Mouse (Mus musculus) megakaryocyte progenitor cell, adult 5-6 weeks (primary cell): Measurements from ENCODE around the gene Gm42417. TPM values are rescaled to one million over a fixed set of nuclear protein-coding genes. Genes with fewer than 3 reads are reported as not detected.

Experiments
- ATAC-seq: replicated peaks from 2 replicates; pipeline ENCODE4 v1.8.0; 2016; ENCODE audit warnings: mild to moderate bottlenecking, moderate TSS enrichment, inconsistent platforms; ENCODE audit not compliant: poor library complexity
- total RNA-seq, 2 experiments: library from RNA; stranded (forward) in 1 of 2; stranded (reverse) in 1 of 2; fragments of 157-497, 149-512 nt in 1 of 2; fragments of 200-1000 nt in 1 of 2; gene quantifications; 2 replicates each; pipeline versions ENCODE4 v1.2.3 to v1.2.4; 2015 to 2017

The Gm42417 gene
- total RNA-seq, 2 experiments from 2014 or later: 0.62 TPM; not detected in 1

- no peak for ATAC-seq
Observed at GRCm38 (mm10) chr1:36523332-36524013, 15.8 kb downstream of the Gm42417 start.

GRCm38 (mm10) chr1:36522210-36522609, 17.0 kb downstream of the Gm42417 start:
- no peak for ATAC-seq

GRCm38 (mm10) chr1:36519626-36520025, 19.6 kb downstream of the Gm42417 start:
- no peak for ATAC-seq

- no peak for ATAC-seq
Observed at GRCm38 (mm10) chr1:36518259-36518658, 21.0 kb downstream of the Gm42417 start.

GRCm38 (mm10) chr1:36513718-36514117, 25.5 kb downstream of the Gm42417 start:
- peak; percentile 47; the same call in 1 of the 2 replicates for ATAC-seq

- no peak for ATAC-seq
Observed at GRCm38 (mm10) chr1:36513310-36513709, 25.9 kb downstream of the Gm42417 start.

- ATAC-seq: no peak
Observed at GRCm38 (mm10) chr1:36512966-36513280, 26.3 kb downstream of the Gm42417 start.

GRCm38 (mm10) chr1:36512089-36512965, 26.9 kb downstream of the Gm42417 start:
- no peak for ATAC-seq

GRCm38 (mm10) chr1:36511289-36512021, 27.8 kb downstream of the Gm42417 start, which contains the start of gene Cnnm3:
Gene Cnnm3, plus strand, starts transcription at chr1:36511867.
- ATAC-seq: peak; percentile 88

GRCm38 (mm10) chr1:36508238-36508637, 31.0 kb downstream of the Gm42417 start:
- ATAC-seq: peak; percentile 46

GRCm38 (mm10) chr1:36501261-36501660, 38.0 kb downstream of the Gm42417 start:
- ATAC-seq: peak; percentile 92

- ATAC-seq: no peak
Observed at GRCm38 (mm10) chr1:36497312-36497711, 41.9 kb downstream of the Gm42417 start.

- ATAC-seq: no peak
Observed at GRCm38 (mm10) chr1:36496719-36497118, 42.5 kb downstream of the Gm42417 start.

GRCm38 (mm10) chr1:36493299-36493698, 45.9 kb downstream of the Gm42417 start:
- no peak for ATAC-seq

- peak; percentile 37; the same call in 1 of the 2 replicates for ATAC-seq
Observed at GRCm38 (mm10) chr1:36492416-36493139, 46.7 kb downstream of the Gm42417 start.

GRCm38 (mm10) chr1:36489661-36490060, 49.6 kb downstream of the Gm42417 start:
- no peak for ATAC-seq

- no peak for ATAC-seq
Observed at GRCm38 (mm10) chr1:36487111-36487510, 52.1 kb downstream of the Gm42417 start.

- no peak for ATAC-seq
Observed at GRCm38 (mm10) chr1:36485080-36485479, 54.1 kb downstream of the Gm42417 start.

GRCm38 (mm10) chr1:36483825-36484224, 55.4 kb downstream of the Gm42417 start:
- no peak for ATAC-seq
